Mouse (Mus musculus) testis, postnatal 10 days (tissue): ENCODE measurements around the gene Trub2.

Experiments
- DNase-seq: peaks from one replicate; pipeline ENCODE4 v3.0.0; 2021; ENCODE audit warnings: low spot score

Gene Trub2

DNA sequence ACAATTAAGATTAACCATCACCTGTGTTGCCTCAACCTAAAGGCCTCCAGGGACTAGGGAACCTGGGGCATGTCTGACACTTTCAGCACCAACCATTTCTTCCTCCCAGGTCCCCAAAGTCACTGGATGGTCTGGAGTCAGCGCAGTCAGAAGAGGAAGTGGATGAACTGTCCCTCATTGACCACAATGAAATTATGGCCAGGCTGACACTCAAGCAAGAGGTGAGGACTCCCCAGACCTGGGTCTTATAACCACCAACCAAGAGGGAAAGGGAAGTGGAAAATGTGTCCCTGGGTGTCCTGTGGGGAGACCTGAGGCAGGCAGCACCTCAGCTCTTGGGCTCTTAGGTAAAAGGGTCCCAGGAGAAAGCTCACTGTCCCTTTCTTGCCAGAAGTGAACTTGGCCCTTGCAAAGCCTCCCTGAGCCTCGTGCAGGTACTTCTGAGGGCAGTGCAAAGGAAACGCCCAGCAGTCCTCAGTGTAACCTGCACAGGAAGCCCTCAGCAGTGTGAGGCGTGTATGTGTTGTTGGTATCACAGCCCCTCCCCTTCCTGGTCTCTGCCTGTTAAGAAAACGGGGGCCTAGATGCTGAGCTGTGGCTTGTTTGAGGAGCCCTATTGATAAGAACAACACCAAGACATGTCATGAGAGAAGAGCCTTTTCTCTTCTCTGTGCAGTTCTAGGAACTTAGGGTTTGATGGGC, 63.5 kb downstream of the Trub2 start:
- DNase-seq: no peak

DNA sequence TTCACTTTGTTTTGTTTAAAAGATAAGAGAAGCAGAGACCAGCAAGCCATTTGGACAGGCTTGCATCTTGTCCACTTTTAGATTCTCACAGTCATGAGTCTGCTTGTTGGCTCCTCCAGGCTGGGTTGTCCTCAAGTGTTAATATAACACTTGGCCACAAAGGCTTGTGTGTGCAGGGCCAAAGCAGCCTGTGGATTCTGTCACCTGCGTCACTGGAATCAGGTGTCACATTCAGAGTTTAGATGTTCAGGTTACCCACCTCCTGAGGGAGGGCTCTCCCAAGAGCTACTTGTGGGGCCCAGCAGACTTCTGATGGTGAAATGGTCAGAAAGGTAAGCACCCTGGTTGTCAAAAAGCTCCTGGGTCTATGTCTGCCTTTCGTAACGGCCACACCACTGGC, 65.2 kb downstream of the Trub2 start:
- DNase-seq: no peak

DNA sequence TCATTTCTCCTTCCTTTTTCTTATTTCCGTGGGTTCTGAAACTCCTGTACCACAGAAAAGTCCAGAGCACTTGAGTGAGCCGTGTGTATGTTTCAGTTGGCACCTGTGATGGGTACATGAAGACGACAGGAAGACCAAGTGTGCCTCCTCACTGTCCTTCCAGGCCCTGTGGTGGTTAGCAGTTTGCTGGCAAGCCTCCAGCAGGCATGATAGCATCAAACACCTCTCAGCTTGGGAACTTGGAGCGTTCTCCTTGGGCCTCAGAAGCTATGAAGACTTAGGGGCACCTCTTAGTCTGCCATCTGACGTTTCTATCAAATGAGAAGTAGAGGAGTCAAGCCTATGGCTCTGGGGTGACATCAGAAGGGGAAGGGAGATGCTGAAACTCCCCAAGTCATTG, 69.7 kb downstream of the Trub2 start:
- no peak for DNase-seq

DNA sequence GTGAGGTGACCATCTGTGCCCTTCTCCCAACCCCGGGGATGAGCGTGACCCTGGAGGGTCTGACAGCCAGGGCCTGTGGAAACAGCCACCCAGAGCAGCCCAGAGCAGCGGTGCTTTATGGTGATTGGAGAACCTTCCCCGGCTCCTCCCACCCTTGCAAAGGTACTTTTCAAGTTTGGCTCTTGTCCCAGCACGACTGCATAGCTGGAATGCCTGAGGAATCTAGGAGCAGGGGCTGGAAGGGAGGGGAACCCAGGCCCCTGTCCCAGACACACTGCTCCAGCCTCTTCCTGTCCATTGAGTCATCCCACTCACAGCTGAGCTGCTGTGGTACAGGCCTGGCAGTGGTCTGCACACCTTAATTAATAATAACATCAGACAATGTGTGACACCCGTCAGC, 71.6 kb downstream of the Trub2 start:
- no peak for DNase-seq

DNA sequence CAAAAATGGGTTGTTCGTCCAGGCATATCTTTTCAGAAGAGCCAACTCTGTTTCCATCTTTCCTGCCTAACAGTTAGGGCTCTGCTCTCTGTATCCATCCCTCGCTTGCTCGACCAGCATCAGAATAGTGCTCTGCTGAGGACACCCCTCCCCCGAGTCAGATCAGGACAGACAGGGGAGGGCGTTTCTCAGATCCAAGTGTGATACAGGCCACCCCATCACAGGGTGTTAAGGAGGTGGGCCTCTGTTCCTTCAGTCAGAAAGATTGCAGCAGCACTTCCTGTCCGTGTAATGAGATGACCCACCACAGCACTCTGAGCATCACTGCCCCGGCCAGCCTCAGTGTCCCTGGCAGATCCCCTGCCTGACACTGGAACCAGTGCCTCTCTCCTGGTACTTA, 72.2 kb downstream of the Trub2 start:
- DNase-seq: no peak

DNA sequence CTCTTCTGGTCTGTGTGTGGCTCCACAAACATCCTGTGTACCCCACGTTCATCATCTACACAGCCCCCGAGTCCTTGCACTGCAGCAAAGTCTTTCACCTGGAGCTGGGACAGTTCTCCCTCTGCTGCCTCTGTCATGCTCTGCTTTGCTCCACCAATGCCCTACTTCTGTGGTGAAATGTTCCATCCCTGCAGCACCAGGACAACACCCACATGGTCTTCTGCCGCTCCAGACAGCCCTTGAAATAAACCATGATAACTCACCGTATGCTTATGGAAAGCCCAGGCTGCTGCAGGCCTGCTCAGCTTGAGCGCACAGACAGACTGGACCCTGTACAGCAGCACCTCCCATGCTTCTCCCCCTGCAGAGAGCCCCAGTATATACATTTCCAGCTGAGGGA, 74.2 kb downstream of the Trub2 start:
- DNase-seq: no peak

DNA sequence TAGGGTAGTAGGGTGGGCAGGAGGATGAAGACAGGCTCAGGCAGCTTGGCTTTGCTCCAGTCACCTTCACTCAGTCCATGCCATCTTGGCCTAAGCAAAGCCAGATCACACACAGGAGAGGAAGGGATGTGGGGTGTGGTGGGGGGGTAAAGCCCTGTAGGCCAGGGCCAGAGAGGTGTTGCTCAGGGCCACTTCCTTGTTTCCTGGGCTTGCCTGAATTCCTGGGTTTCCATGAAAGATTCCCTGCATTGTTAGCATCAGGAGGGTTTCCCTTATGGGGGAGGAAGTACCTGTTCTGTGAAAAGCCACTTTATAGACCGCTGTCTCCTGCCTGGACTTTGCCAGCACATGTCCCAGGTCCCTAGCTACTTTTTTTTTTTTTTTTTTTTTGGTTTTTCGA, 74.8 kb downstream of the Trub2 start:
- DNase-seq: no peak

DNA sequence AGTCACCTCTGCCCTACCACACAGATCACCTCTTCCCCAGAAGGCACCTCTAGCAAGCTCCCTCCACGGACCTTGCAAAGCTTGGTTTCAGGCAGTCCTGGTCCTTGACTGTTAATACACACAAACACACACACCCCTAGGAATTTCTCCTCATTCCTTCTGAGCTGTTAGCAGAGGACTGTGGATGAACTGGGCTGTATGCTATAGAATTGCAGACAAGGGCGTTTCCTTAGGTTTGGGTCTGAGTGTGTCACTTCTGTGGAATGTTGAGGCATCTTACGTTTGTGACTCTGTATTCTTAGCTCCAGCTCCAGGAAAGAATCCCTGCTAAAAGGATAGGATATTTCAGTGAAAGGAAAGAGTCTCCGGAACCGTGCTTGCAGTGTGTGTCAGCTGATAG, 76.4 kb downstream of the Trub2 start:
- DNase-seq: no peak
